Mouse (Mus musculus) liver, embryonic 14.5 days (tissue): ENCODE data around the gene Pbx1. TPM values are rescaled to one million over a fixed set of nuclear protein-coding genes. Genes with fewer than 3 reads are reported as not detected.
A peak's percentile ranks its signal among the peaks of the same experiment; 100 is the strongest.
"Not testable (repeated sequence)": the region's sequence is repeated elsewhere in the genome, so short reads cannot be mapped to it uniquely, and the experiment has no call there.

Experiments used
- ATAC-seq: fragments of 200-750 bp; cut with Nextera tagmentation; 2 replicates; pipeline ENCODE4 v1.8.0; 2017; ENCODE audit warnings: moderate number of reproducible peaks, mild to moderate bottlenecking, moderate library complexity; ENCODE audit not compliant: insufficient read depth
- DNase-seq, 3 experiments: peaks; one replicate each; pipeline ENCODE4 v3.0.0-alpha.2; 2012 to 2013; ENCODE audit warnings: low read depth in 3 of 3, low spot score in 3 of 3
- H3K27ac ChIP-seq: fragments of 300-500 bp; sonication (generic); 2 replicates; pipeline ENCODE4 v1.5.1; 2014; ENCODE audit warnings: moderate library complexity, mild to moderate bottlenecking, control low read depth, inconsistent platforms
- H3K27me3 ChIP-seq: fragments of 300-500 bp; sonication (generic); 2 replicates; pipeline ENCODE4 v1.6.1; 2014; ENCODE audit warnings: mild to moderate bottlenecking, low read length, moderate library complexity; ENCODE audit not compliant: control insufficient read depth, insufficient read depth
- H3K36me3 ChIP-seq: fragments of 300-500 bp; sonication (generic); replicated peaks from 2 replicates; pipeline ENCODE4 v1.6.1; 2014; ENCODE audit warnings: low read depth; ENCODE audit not compliant: control insufficient read depth, insufficient read depth
- H3K4me1 ChIP-seq, 2 experiments: fragments of 200-500 bp in 1 of 2; fragments of 300-500 bp in 1 of 2; sonication (generic) in 1 of 2; replicated peaks; 2 replicates each; pipeline ENCODE4 v1.6.1; 2012 to 2014; ENCODE audit warnings: antibody characterized with exemption in 1 of 2, inconsistent platforms in 1 of 2, low read length in 1 of 2; ENCODE audit not compliant: control insufficient read depth in 2 of 2, insufficient read depth in 2 of 2
- H3K4me2 ChIP-seq: fragments of 300-500 bp; sonication (generic); 2 replicates; pipeline ENCODE4 v1.6.1; 2014; ENCODE audit warnings: low read depth, mild to moderate bottlenecking, control low read depth, moderate library complexity
- H3K4me3 ChIP-seq, 2 experiments: fragments of 200-500 bp in 1 of 2; fragments of 300-500 bp in 1 of 2; sonication (generic) in 1 of 2; 2 replicates each; pipeline ENCODE4 v1.5.1; 2012 to 2014; ENCODE audit warnings: low read depth in 2 of 2, low read length in 2 of 2, mild to moderate bottlenecking in 2 of 2, control low read depth in 1 of 2, inconsistent platforms in 1 of 2, moderate library complexity in 1 of 2; ENCODE audit not compliant: insufficient read depth in 1 of 2
- H3K9ac ChIP-seq: fragments of 300-500 bp; sonication (generic); replicated peaks from 2 replicates; pipeline ENCODE4 v1.6.1; 2014; ENCODE audit warnings: mild to moderate bottlenecking, control low read depth, moderate library complexity
- H3K9me3 ChIP-seq: fragments of 300-500 bp; sonication (generic); 2 replicates; pipeline ENCODE4 v1.6.1; 2016; ENCODE audit warnings: low read length, mixed read lengths; ENCODE audit not compliant: control insufficient read depth
- CTCF ChIP-seq: IDR thresholded peaks from 2 replicates; pipeline ENCODE4 v1.5.1; 2016; ENCODE audit warnings: antibody characterized with exemption, low read depth, control low read depth
- EP300 ChIP-seq: IDR thresholded peaks from 2 replicates; pipeline ENCODE4 v1.6.1; 2016; ENCODE audit warnings: antibody characterized with exemption, low read depth
- WGBS: fragments of 180-500 bp; shearing (Covaris S2); extraction: QIAGEN DNeasy Blood & Tissue Kit; methylation state at CpG from one replicate; pipeline ENCODE4 v1.1.7; 2014; ENCODE audit not compliant: insufficient replicate concordance; 5-methylcytosine and 5-hydroxymethylcytosine counted together
- polyA plus RNA-seq, 2 experiments: library from polyadenylated mRNA; depleted of rRNA in 1 of 2; stranded (reverse) in 1 of 2; unstranded in 1 of 2; fragments of >200 nt; fragmentation: Nextera tagmentation in 1 of 2; extraction: Ambion mirVana in 1 of 2; gene quantifications; 2 replicates each; pipeline versions ENCODE4 v1.2.1 to v1.2.3; 2012 to 2014

The Pbx1 gene
- 2.5 and 2.7 TPM in 2 replicates for polyA plus RNA-seq (2012; rRNA removed)
- polyA plus RNA-seq (2014; fragmentation: Nextera tagmentation; extraction: Ambion mirVana), result 1.7 and 2.2 TPM in 2 replicates

GRCm38 (mm10) chr1:168432232-168432280 lies at the start of gene Pbx1:
TSS of gene Pbx1 (minus strand) at chr1:168432270.
- Histone ChIP-seq H3K4me3 (peak within 1 kb of the TSS; percentile 64 to 72), H3K9ac (peak within 1 kb of the TSS; percentile 63), H3K4me2 (peak within 1 kb of the TSS; percentile 95)
- not testable (repeated sequence) for H3K9me3 ChIP-seq, H3K4me1 ChIP-seq, H3K27ac ChIP-seq, H3K27me3 ChIP-seq, H3K36me3 ChIP-seq, ATAC-seq, DNase-seq

GRCm38 (mm10) chr1:168479626-168480025 lies 47.6 kb upstream of the Pbx1 start:
- ATAC-seq, result no peak
- TF ChIP-seq EP300, result no peak
- no peak for TF ChIP-seq CTCF
- Histone ChIP-seq H3K9ac (no peak overlapping the region), H3K4me1 (0 out of 4 replicates have a peak, but pooled peaks cover 0 to 2% of the 10 kb centered on the region in 2 experiments), H3K36me3 (no peaks in the 10 kb centered on the region), H3K27ac (no peak overlapping the region), H3K27me3 (no peaks in the 10 kb centered on the region), H3K9me3 (no peaks in the 10 kb centered on the region), H3K4me2 (no peak overlapping the region), H3K4me3 (no peak overlapping the region)
- 61% methylated on average over 8 of the region's 8 CpGs for WGBS
- no peak for DNase-seq

GRCm38 (mm10) chr1:168478829-168479228 lies 46.8 kb upstream of the Pbx1 start:
- no peak for ATAC-seq
- H3K27me3 ChIP-seq, result no peaks in the 10 kb centered on the region
- no peak overlapping the region for H3K9ac ChIP-seq
- H3K27ac ChIP-seq, result no peak overlapping the region
- WGBS, result 21% methylated on average over 2 of the region's 2 CpGs
- H3K36me3 ChIP-seq, result no peaks in the 10 kb centered on the region
- TF ChIP-seq CTCF (no peak), EP300 (no peak)
- no peaks in the 10 kb centered on the region for H3K9me3 ChIP-seq
- DNase-seq, result no peak
- 0 out of 4 replicates have a peak, but pooled peaks cover 0 to 2% of the 10 kb centered on the region in 2 experiments for H3K4me1 ChIP-seq
- no peak overlapping the region for H3K4me2 ChIP-seq
- no peak overlapping the region for H3K4me3 ChIP-seq

GRCm38 (mm10) chr1:168476917-168477316 lies 44.8 kb upstream of the Pbx1 start:
- no peak for DNase-seq
- Histone ChIP-seq H3K9ac (no peak overlapping the region), H3K36me3 (no peaks in the 10 kb centered on the region), H3K4me1 (0 out of 4 replicates have a peak, but pooled peaks cover 0 to 2% of the 10 kb centered on the region in 2 experiments), H3K9me3 (no peaks in the 10 kb centered on the region), H3K4me3 (no peak overlapping the region), H3K27ac (no peak overlapping the region), H3K4me2 (no peak overlapping the region), H3K27me3 (no peaks in the 10 kb centered on the region)
- no peak for ATAC-seq
- WGBS, result 69% methylated on average over 3 of the region's 3 CpGs
- TF ChIP-seq EP300, result no peak
- no peak for TF ChIP-seq CTCF

GRCm38 (mm10) chr1:168476216-168476897 lies 44.3 kb upstream of the Pbx1 start:
- Histone ChIP-seq H3K9me3 (no peaks in the 10 kb centered on the region), H3K27me3 (no peaks in the 10 kb centered on the region), H3K4me3 (no peak overlapping the region), H3K4me1 (0 out of 4 replicates have a peak, but pooled peaks cover 0 to 2% of the 10 kb centered on the region in 2 experiments), H3K27ac (no peak overlapping the region), H3K9ac (no peak overlapping the region), H3K36me3 (no peaks in the 10 kb centered on the region), H3K4me2 (no peak overlapping the region)
- TF ChIP-seq EP300 (no peak), CTCF (no peak)
- WGBS, result 55% methylated on average over 14 of the region's 14 CpGs
- ATAC-seq (no peak), DNase-seq (no peak)
